Mouse (Mus musculus) E14TG2a.4 (cell line): ENCODE data around the gene Ntmt1.

Source experiments
- H3K27me3 ChIP-seq: 2 replicates; pipeline ENCODE4 v1.6.1; 2014; ENCODE audit warnings: low read length, control low read depth; ENCODE audit not compliant: insufficient read depth
- H3K36me3 ChIP-seq: 2 replicates; pipeline ENCODE4 v1.6.1; 2014; ENCODE audit warnings: low read length, control low read depth; ENCODE audit not compliant: insufficient read depth
- H3K4me1 ChIP-seq: replicated peaks from 2 replicates; pipeline ENCODE4 v1.6.1; 2014; ENCODE audit warnings: low read depth, low read length, control low read depth
- H3K4me3 ChIP-seq: replicated peaks from 2 replicates; pipeline ENCODE4 v1.5.1; 2014; ENCODE audit warnings: mild to moderate bottlenecking, low read length
- H3K9me3 ChIP-seq: 2 replicates; pipeline ENCODE4 v1.6.1; 2014; ENCODE audit warnings: low read length, control low read depth
- CTCF ChIP-seq: conservative IDR thresholded peaks from 2 replicates; pipeline ENCODE4 v1.5.1; 2014; ENCODE audit warnings: low read length
- NANOG ChIP-seq: IDR thresholded peaks from 2 replicates; pipeline ENCODE4 v1.6.1; 2014; ENCODE audit warnings: borderline replicate concordance, low read length, mixed read lengths
- POU5F1 ChIP-seq: IDR thresholded peaks from 2 replicates; pipeline ENCODE4 v1.6.1; 2014; ENCODE audit warnings: low read length, borderline replicate concordance

Gene Ntmt1

DNA sequence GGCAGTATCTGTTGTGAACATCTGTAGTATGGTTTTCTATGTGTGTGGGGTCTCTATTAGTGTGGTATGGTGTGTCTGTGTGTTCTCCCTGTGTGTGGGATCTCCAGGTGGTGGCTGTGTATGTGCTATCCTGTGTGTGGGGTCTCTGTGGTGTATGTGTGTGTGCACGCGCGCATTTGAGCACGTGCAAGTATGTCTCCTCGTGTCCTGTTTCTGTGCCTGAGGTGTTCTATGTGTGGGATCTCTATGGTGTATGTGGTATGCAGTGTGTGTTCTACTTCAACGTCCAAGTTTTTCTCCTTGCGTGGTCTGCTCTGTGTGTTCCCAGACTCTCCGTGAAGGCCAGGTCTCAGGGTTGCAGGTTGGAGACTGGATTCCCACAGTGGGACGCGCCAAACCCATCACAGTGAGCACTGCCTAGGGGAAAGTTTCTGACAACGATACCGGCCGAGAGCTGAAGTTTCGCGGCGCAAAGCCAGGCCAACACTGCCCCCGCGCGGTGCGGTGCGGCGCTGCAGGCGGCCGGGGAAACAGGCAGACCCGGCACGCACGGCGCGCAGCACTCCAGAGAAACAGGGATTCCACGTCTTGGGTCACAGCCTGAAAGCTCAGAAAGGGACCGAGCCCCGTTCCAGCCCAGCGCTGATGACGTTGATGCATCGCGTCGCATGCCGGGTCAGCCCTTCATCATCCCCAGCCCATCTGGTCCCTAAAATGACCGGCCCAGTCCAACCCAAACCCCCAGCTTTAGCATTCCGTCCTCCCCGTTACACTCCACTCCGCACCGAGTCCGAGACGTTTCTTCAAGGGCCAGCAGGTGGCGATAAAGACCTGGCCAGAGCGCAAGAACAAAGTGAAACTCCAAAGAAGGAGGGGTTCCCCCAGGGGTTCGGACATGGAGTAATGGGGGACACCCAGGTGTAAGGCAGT lies 13.2 kb upstream of the Ntmt1 start:
- H3K9me3 ChIP-seq, result no peaks in the 10 kb centered on the region
- H3K4me3 ChIP-seq, result peak overlapping the region; percentile 76
- H3K36me3 ChIP-seq, result no peaks in the 10 kb centered on the region
- H3K4me1 ChIP-seq, result peaks cover 77% of the 10 kb centered on the region
- peaks cover 43% of the 10 kb centered on the region for H3K27me3 ChIP-seq
- TF ChIP-seq POU5F1, result no peak
- TF ChIP-seq CTCF, result peak; percentile 80
- no peak for TF ChIP-seq NANOG

DNA sequence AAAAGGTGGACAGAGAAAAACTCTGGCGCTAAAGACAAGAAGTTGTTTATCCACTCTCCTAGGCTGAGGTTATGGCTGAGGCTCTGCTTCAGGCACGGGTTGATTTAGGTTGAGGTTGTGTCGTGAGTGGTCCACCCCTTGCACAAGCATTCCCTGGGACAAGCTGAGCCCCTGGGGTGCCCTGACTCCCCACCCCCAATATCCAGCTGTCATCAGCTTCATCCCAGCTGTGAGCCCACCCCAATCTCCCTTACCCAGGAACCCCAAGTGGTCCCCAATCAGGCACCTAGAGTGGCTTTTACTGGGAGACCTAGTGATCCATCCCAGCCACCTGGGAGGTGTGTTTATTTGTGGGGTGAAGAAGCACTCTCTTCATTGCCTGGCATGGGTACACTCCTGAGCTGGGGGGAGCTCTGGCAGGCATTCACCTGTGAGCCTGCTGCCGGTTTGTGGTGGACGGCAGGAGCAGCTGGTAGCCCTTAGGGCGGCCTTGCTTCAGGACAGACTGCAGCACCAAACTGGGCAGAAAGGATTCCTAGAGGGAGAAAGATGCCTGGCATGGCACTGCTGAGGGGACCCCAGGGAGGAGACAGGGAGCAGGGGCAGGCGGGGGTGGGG lies 12.2 kb upstream of the Ntmt1 start:
- H3K4me3 ChIP-seq, result no peak overlapping the region
- H3K9me3 ChIP-seq, result no peaks in the 10 kb centered on the region
- H3K27me3 ChIP-seq, result peaks cover 47% of the 10 kb centered on the region
- H3K36me3 ChIP-seq, result no peaks in the 10 kb centered on the region
- peaks cover 86% of the 10 kb centered on the region for H3K4me1 ChIP-seq
- no peak for TF ChIP-seq CTCF
- TF ChIP-seq POU5F1, result no peak
- no peak for TF ChIP-seq NANOG

DNA sequence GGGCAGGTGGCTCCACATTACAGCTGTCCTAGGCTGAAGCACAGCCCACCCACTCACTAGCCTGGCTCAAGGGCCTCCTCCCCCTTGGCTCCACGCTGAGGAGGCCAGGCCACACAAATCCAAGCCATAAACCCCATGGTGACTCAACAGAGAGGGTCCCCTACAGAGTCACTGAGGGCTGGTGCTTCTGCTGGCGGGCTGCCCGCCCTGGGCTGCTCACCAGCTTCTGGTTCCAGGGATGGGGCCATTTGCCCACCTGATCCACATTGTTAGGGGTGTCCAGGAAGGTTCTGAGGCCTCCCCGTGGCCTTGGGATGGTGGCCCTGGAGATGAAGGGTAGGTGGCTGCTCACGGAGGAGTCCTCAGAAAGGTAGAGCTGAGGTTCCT lies 11.7 kb upstream of the Ntmt1 start:
- Histone ChIP-seq H3K36me3 (no peaks in the 10 kb centered on the region), H3K27me3 (peaks cover 47% of the 10 kb centered on the region), H3K4me3 (peak overlapping the region; percentile 52), H3K4me1 (peaks cover 86% of the 10 kb centered on the region), H3K9me3 (no peaks in the 10 kb centered on the region)
- no peak for TF ChIP-seq NANOG
- no peak for TF ChIP-seq POU5F1
- TF ChIP-seq CTCF, result no peak

DNA sequence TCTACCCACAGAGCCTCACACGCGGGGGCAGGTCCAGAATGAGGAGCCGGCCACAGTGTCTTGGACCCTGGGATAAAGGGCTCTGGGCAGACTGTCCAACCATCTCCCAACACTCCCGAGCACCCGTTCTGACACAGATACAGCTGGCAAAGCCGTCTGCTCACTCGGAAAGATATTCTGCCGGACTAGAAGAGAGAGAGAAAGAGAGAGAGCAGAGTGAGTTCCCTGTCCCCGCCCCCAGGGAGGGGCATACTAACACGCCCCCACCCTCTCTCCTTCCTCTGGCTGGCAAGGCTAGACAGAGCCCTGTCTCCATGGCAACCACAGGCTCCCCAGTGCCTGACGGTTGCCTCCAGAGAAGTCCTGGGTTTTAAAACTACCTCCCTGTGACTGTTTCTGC lies 11.2 kb upstream of the Ntmt1 start:
- H3K27me3 ChIP-seq, result peaks cover 50% of the 10 kb centered on the region
- no peaks in the 10 kb centered on the region for H3K9me3 ChIP-seq
- TF ChIP-seq POU5F1, result no peak
- TF ChIP-seq NANOG, result no peak
- no peak for TF ChIP-seq CTCF
- H3K36me3 ChIP-seq, result no peaks in the 10 kb centered on the region
- peak overlapping the region; percentile 52 for H3K4me3 ChIP-seq
- H3K4me1 ChIP-seq, result peaks cover 83% of the 10 kb centered on the region

DNA sequence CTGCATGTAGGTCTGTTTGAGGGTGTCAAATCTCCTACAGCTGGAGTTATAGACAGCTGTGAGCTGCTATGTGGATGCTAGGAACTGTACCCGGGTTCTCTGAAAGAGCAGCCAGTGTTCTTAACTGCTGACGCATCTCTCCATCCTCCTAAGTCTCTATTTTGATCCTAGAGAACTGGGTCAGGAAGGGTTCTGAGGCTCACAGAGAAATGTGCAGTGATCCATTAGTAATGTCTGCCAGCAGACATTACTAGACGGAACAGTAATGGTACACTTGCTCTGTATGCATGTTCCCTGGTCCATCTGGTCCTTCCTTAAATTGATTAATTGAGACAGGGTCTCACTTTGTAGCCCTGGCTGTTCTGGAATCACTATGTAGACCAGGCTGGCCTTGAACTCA lies 8.2 kb upstream of the Ntmt1 start:
- no peaks in the 10 kb centered on the region for H3K36me3 ChIP-seq
- TF ChIP-seq POU5F1 (no peak), CTCF (no peak), NANOG (no peak)
- peaks cover 52% of the 10 kb centered on the region for H3K27me3 ChIP-seq
- no peak overlapping the region for H3K4me3 ChIP-seq
- no peaks in the 10 kb centered on the region for H3K9me3 ChIP-seq
- peaks cover 85% of the 10 kb centered on the region for H3K4me1 ChIP-seq

DNA sequence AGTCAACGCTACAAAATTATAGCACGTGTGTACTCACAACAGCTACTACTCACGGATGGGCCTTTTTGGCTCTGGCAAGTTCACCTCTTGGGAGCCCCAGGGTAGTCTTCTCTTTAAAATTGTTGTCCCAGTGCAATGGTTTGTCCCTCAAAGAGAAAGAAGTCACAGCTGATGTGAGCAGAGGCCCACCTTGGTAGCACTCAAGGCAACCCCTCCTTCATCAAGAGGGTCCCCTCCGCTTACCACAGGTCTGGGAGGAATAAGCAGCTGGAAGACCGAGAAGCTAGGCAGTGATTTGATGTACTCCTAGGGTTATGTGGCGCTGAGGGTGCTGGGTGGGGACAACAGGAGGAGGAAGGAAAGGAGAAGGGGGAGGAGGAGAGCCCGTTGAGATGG lies 7.0 kb upstream of the Ntmt1 start:
- H3K9me3 ChIP-seq, result no peaks in the 10 kb centered on the region
- no peak for TF ChIP-seq POU5F1
- TF ChIP-seq CTCF, result no peak
- no peak for TF ChIP-seq NANOG
- H3K36me3 ChIP-seq, result no peaks in the 10 kb centered on the region
- peak overlapping the region; percentile 84 for H3K4me3 ChIP-seq
- peaks cover 47% of the 10 kb centered on the region for H3K27me3 ChIP-seq
- H3K4me1 ChIP-seq, result peaks cover 87% of the 10 kb centered on the region

DNA sequence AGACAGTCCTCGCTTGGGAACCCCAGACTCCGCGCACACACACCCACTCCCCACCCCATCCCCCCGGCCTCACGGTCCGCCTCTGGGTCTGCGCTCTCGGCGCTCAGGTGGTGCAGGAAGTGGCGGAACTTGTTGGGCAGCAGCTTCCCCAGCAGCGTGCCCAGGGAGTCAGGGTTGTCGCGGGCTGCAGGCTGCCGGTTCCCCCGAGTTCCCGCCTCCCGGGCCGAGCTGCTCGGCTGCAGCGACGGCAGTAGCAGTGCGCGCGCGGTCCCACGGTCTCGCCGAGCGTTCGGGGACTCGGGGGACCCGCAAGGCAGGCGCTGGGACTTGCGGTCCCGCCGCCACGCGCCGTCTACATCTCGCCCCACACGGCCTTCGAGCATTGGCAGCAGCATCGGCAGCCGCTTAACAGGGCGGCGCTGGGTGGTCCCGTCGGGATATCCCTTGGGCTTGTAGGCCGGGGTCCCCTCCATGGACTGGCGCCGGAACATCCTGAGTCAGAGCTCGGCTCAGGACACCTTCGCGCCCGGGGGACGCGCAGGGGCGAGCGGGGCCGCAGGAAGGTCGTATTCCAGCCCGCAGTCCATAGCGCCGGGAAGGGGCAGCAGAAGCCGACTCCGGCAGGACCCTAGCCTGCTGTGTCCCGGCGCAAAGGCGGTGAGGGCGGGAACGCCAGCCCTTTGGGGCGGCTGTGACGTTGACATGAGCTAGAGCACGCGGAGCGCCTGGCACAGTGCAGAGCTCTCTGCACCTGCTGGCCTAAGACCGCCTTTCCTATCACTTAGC lies 6.4 kb upstream of the Ntmt1 start:
- no peak for TF ChIP-seq NANOG
- no peak for TF ChIP-seq POU5F1
- no peak for TF ChIP-seq CTCF
- Histone ChIP-seq H3K9me3 (no peaks in the 10 kb centered on the region), H3K36me3 (no peaks in the 10 kb centered on the region), H3K4me3 (peak overlapping the region; percentile 84), H3K4me1 (peaks cover 87% of the 10 kb centered on the region), H3K27me3 (peaks cover 47% of the 10 kb centered on the region)

DNA sequence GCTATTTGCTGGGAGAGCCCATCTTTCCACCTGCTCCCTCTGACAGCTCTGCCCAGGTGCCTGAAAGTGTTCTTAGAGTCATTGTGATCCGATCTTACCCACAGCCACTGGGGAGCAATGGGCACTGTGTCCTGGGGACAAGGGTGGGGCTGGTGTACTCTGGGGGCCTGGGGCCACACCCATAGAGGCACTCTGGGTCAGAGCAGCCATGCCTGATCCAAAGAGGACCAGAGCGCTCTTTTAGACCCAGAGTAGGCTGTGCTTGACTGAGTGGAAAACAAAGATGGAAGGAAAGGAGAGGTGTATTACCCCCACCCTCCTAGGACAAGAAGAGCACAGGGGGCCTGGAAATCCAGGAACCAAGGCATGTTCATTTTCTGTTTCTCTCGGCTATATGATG lies 4.0 kb upstream of the Ntmt1 start, which contains the start of gene 1700001O22Rik:
Gene 1700001O22Rik (minus strand): TSS at position 58 of the 400 bp plus-strand sequence.
- TF ChIP-seq NANOG (no peak), CTCF (no peak), POU5F1 (no peak)
- Histone ChIP-seq H3K27me3 (peaks cover 42% of the 10 kb centered on the region), H3K4me3 (no peak within 1 kb of the TSS), H3K4me1 (peaks cover 77% of the 10 kb centered on the region), H3K9me3 (no peaks in the 10 kb centered on the region), H3K36me3 (no peaks in the 10 kb centered on the region)
